Mouse (Mus musculus): ENCODE measurements at regions not wholly inside any gene's neighbourhood (a gene's known extent, or its start where the extent isn't known, plus 50 kb on each side); places are given as distances from the start of the nearest gene placed in this dataset.
A peak's percentile ranks its signal among the peaks of the same experiment; 100 is the strongest.
"Not testable (repeated sequence)": the region's sequence is repeated elsewhere in the genome, so short reads cannot be mapped to it uniquely, and the experiment has no call there.

DNA sequence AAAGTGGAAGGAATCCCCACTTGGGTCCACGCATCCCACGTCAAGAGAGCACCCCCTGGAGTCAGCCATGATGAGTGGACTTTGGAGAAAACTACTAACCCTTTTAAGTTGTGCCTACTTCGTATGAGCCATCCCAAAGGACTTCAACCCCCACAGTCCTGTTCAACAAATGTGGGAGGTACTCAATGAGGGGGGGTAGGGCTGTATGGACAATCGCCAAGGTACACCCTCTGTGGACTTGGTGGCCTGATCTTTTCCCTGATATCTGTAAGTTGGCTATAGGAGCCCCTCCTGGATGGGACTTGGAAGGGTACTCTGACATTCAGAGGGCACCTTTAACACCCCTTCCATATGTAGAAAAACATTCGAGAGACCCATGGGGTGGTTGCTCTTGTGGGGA lies 256.5 kb upstream of the Olfr161 start:
- not testable (repeated sequence) for H3K9me3 ChIP-seq (ENCODE audit: low read length); ATAC-seq (ENCODE audit: low FRiP score, low TSS enrichment); H3K4me1 ChIP-seq (ENCODE audit: insufficient read depth, low read length); H3K27me3 ChIP-seq (ENCODE audit: insufficient read depth, low read length); H3K27ac ChIP-seq (ENCODE audit: low read length); H3K9ac ChIP-seq (replicated peaks; ENCODE audit: low read length); H3K4me3 ChIP-seq (ENCODE audit: low read length); H3K36me3 ChIP-seq (ENCODE audit: insufficient read depth, low read length); H3K4me2 ChIP-seq (replicated peaks; ENCODE audit: low read depth, low read length)
- 83% methylated on average over 3 of the region's 5 CpGs for WGBS

DNA sequence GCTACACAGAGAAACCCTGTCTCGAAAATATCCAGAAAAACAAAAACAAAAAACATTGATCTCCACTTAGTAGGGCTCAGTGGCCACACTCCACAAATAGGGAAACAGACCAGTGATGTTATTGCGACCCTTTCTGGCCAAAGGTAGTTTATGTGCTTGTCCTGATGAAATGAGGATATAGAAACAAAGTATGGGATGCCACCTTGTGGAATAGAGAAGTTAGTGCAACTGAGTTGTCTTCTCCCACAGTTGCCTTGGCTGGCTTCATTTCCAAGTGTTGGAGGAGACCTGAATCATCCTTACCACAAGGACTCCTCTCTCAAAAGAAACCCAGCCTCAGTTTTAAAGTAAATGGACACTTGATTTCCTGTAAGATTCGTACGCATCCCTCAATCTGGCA lies 247.5 kb upstream of the Olfr161 start:
- not testable (repeated sequence) for H3K4me3 ChIP-seq (ENCODE audit: low read length); H3K4me2 ChIP-seq (replicated peaks; ENCODE audit: low read depth, low read length); H3K9ac ChIP-seq (replicated peaks; ENCODE audit: low read length); H3K4me1 ChIP-seq (ENCODE audit: insufficient read depth, low read length); H3K27me3 ChIP-seq (ENCODE audit: insufficient read depth, low read length); H3K27ac ChIP-seq (ENCODE audit: low read length); ATAC-seq (ENCODE audit: low FRiP score, low TSS enrichment); H3K9me3 ChIP-seq (ENCODE audit: low read length); H3K36me3 ChIP-seq (ENCODE audit: insufficient read depth, low read length)
- 30% methylated on average over 3 of the region's 4 CpGs for WGBS

DNA sequence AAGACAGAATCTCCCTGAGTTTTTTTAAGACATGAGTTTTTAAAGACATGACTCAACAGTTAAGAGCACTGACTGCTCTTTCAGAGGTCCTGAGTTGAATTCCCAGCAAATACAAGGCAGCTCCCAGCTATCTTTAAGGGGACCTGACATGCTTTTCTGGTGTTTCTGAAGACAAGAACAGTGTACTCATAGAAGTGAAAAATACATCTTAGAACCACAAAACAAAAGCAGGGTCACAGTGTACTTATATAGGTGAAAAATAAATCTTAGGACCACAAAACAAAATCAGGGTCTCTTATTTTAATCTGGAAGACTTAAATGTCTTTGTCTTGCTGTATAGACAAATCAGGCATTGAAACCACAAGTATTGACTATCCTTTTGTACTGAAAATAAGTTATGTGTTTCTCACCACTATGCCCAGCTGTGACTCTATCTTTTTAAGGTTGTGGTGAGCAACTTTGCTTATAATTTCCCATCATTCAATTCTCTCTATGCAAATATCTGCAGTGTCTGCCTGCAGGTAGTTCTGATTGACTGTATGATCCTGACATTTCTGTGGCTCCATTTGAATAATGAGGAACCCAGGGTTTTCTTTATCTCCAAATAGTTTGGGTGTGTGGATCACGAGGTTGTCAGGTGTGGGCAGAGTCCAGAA lies 246.0 kb upstream of the Olfr161 start:
- H3K4me3 ChIP-seq (ENCODE audit: low read length); H3K4me2 ChIP-seq (replicated peaks; ENCODE audit: low read depth, low read length); H3K9ac ChIP-seq (replicated peaks; ENCODE audit: low read length); H3K27ac ChIP-seq (ENCODE audit: low read length); H3K4me1 ChIP-seq (ENCODE audit: insufficient read depth, low read length); ATAC-seq (ENCODE audit: low FRiP score, low TSS enrichment); H3K27me3 ChIP-seq (ENCODE audit: insufficient read depth, low read length); H3K36me3 ChIP-seq (ENCODE audit: insufficient read depth, low read length); H3K9me3 ChIP-seq (ENCODE audit: low read length): not testable (repeated sequence)
- no CpG with 5 or more reads among the region's 1 CpGs for WGBS

DNA sequence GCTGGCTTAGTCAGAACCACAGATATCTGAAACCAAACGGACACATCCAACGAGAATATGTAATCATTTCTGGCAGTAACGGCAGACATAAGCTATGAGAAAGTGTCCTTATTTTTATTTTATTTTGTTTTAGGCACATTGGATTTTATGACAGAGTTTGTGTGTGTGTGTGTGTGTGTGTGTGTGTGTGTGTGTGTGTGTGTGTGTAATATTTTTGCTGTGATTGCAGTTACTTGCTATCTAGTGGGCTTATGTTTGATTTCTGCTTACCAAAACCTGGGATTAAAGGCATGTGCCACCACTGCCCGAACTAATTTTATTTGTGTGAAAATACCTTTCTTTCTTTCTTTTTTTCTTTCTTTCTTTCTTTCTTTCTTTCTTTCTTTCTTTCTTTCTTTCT lies 241.5 kb upstream of the Olfr161 start:
- H3K27me3 ChIP-seq (ENCODE audit: insufficient read depth, low read length); H3K9ac ChIP-seq (replicated peaks; ENCODE audit: low read length); ATAC-seq (ENCODE audit: low FRiP score, low TSS enrichment); H3K4me1 ChIP-seq (ENCODE audit: insufficient read depth, low read length); H3K9me3 ChIP-seq (ENCODE audit: low read length); H3K4me3 ChIP-seq (ENCODE audit: low read length); H3K36me3 ChIP-seq (ENCODE audit: insufficient read depth, low read length); H3K4me2 ChIP-seq (replicated peaks; ENCODE audit: low read depth, low read length); H3K27ac ChIP-seq (ENCODE audit: low read length): not testable (repeated sequence)
- 71% methylated on average over 1 of the region's 4 CpGs for WGBS

DNA sequence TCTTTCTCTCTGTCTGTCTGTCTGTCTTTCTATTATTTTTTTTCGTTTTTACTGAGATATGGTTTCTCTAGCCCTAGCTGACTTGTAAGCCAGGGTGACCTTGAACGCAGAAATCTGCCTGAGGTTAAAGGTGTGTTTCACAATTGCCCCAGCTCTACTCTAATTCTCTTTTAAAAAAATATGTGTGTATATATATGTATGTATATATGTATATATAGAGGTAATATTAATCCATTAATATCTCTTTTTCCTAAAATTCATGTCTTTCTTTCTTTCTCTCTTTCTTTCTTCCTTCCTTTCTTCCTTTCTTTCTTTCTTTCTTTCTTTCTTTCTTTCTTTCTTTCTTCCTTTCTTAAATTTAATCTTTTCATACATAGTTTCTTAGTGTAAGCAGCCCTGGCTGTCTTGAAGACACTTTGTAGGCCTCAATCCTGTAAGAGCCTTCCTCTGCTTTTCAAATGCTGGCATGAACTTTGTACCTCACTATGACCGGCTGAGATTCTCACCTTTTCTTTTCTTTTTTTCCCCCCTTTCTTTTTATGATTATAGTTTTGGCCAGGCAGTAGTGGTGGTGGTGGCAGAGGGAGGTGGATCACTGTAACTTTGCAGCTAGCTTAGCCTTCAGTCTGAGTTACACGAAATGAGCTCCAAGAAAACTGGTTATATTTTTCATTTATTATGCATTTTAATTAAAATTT lies 240.8 kb upstream of the Olfr161 start:
- not testable (repeated sequence) for H3K27ac ChIP-seq (ENCODE audit: low read length); H3K4me3 ChIP-seq (ENCODE audit: low read length); H3K9ac ChIP-seq (replicated peaks; ENCODE audit: low read length); H3K4me2 ChIP-seq (replicated peaks; ENCODE audit: low read depth, low read length); H3K4me1 ChIP-seq (ENCODE audit: insufficient read depth, low read length); H3K9me3 ChIP-seq (ENCODE audit: low read length); H3K27me3 ChIP-seq (ENCODE audit: insufficient read depth, low read length); H3K36me3 ChIP-seq (ENCODE audit: insufficient read depth, low read length)
- 47% methylated on average over 2 of the region's 4 CpGs for WGBS
- ATAC-seq (ENCODE audit: low FRiP score, low TSS enrichment) = peak; percentile 55

DNA sequence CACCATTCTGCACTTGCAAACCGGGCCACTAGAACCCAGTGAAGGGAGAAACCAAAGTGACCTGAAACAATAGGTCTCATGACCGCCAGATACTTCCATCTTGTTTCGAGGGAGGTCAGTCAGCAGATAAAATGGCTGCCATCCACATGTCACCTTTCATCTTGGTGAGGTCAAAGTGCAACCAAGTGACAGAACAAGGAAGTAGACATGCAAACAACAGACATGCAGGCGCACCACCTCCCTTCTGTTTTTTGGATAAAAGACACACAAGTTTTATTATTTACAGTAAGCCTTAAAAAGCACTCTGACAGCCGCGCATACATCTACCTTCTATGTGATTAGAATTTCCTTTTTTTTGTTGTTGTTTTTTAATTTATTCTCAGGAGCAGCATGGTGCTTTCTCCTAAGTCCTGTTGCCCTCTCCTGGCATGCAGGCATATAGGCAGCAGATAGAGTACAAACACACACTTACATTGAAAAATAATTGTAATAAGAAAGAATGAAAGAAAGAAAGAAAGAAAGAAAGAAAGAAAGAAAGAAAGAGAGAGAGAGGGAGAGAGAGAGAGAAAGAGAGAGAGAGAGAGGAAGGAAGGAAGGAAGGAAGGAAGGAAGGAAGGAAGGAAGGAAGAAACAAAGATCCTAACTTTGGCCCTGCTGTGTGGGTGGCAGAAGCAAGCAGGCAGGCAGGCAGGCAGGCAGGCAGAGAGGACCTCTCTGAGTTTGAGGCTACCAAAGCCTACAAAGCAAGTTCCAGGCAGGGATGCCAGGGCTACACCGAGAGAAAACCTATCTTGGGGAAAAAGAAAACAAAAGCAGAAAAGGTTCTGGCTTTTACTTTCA lies 240.0 kb upstream of the Olfr161 start:
- 75% methylated on average over 6 of the region's 7 CpGs for WGBS
- not testable (repeated sequence) for H3K4me3 ChIP-seq (ENCODE audit: low read length)

DNA sequence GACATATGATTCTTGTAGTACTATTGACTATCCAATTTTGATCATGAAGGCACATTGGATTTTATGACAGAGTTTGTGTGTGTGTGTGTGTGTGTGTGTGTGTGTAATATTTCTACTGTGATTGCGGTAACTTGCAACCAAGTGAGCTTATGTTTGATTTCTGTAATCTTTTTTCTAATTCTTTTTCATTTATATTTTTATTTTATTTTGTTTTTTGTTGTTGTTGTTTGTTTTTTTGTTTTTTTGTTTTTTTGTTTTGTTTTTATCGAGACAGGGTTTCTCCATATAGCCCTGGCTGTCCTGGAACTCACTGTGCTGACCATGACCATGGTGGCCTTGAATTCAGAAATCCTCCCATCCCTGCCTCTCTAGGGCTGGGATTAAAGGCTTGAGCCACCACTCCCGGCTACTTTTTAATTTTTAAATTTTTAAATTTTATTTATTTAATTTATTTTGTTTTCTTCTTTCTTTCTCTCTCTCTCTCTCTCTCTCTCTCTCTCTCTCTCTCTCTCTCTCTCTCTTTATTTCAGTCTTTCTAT lies 239.3 kb upstream of the Olfr161 start:
- H3K4me3 ChIP-seq (ENCODE audit: low read length); H3K4me2 ChIP-seq (replicated peaks; ENCODE audit: low read depth, low read length); H3K27ac ChIP-seq (ENCODE audit: low read length); H3K9ac ChIP-seq (replicated peaks; ENCODE audit: low read length); H3K27me3 ChIP-seq (ENCODE audit: insufficient read depth, low read length); H3K36me3 ChIP-seq (ENCODE audit: insufficient read depth, low read length); H3K9me3 ChIP-seq (ENCODE audit: low read length); H3K4me1 ChIP-seq (ENCODE audit: insufficient read depth, low read length): not testable (repeated sequence)
- ATAC-seq (ENCODE audit: low FRiP score, low TSS enrichment) = peak; percentile 92
- WGBS = 82% methylated on average over 3 of the region's 3 CpGs

More for the DNA sequence above, 240.0 kb upstream of the Olfr161 start:
- H3K27ac ChIP-seq (ENCODE audit: low read length); H3K9ac ChIP-seq (replicated peaks; ENCODE audit: low read length); H3K4me2 ChIP-seq (replicated peaks; ENCODE audit: low read depth, low read length); H3K27me3 ChIP-seq (ENCODE audit: insufficient read depth, low read length); H3K4me1 ChIP-seq (ENCODE audit: insufficient read depth, low read length); H3K9me3 ChIP-seq (ENCODE audit: low read length); H3K36me3 ChIP-seq (ENCODE audit: insufficient read depth, low read length): not testable (repeated sequence)
- peak; percentile 90 for ATAC-seq (ENCODE audit: low FRiP score, low TSS enrichment)
